Mouse (Mus musculus) gastrocnemius, adult 18-20 months (tissue): ENCODE data around the gene Gjc1. TPM values are rescaled to one million over a fixed set of nuclear protein-coding genes. Genes with fewer than 3 reads are reported as not detected.

ENCODE experiments used
- DNase-seq: peaks from one replicate; pipeline ENCODE4 v3.0.0; 2021; ENCODE audit warnings: low spot score
- total RNA-seq, 2 experiments: library from RNA; stranded (reverse); gene quantifications; 2 replicates each; pipeline ENCODE4 v1.2.3; 2021

Gene Gjc1
- total RNA-seq, 2 experiments from 2014 or later = 3.7 to 4.6 TPM

DNA sequence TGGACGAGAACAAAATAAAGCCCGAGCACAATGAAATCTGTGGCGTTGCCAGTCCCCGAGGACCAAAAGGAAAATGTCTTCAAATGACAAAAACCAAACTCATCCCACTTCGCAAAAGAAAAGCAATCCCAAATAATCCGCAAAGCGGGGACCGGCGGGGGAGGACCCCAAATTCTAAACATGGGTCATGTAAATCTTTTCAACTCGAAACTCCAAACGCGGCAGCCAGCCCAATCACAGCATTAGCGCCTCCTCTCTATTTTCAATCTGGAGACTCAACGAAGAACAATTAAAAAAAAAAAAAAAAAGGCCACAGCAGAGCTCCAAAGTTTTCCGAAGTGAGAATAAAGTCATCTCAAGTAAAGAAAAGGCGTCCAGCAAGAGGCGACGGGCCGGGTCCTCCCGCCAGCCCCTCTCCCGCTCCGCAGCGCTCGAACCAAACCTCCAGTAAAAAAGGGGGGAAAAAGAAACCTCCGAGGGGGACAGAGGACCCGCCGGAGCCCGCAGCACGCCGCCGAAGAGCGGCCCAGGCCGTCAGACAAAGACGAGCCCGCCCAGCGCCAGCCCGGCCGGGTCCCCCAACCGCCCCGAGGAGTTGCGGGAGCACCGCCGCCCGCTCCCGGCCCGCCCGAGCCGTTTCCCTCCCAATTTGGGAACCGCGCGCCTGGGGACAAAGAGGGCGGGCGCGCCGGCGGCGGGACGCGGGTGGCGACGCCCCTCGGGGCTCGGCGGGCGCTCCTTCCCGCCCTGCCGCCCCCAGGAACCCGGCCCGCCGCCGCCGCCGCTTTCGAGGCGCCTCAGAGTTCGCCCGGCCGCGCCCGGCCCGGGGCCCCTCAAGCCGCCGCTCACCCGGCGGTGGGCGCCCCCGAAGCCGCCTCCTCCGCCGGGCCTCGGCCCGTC lies 1.1 kb downstream of the Gjc1 start:
- DNase-seq = no peak

DNA sequence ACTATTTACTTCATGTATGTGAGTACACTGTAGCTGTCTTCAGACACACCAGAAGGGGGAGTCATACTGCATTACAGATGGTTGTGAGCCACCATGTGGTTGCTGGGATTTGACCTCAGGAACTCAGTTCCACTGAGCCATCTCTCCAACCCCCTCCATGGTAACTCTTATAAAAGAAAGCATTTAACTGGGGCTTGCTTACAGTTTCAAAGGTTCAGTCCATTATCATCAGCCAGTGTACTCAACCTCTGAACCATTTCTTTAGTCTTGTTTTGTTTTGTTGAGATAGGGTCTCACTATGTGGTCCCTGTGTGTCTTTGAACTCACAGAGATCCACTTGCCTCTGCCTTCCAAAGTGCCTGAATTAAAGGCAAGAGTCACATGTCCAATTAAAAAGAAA lies 4.6 kb downstream of the Gjc1 start:
- no peak for DNase-seq

DNA sequence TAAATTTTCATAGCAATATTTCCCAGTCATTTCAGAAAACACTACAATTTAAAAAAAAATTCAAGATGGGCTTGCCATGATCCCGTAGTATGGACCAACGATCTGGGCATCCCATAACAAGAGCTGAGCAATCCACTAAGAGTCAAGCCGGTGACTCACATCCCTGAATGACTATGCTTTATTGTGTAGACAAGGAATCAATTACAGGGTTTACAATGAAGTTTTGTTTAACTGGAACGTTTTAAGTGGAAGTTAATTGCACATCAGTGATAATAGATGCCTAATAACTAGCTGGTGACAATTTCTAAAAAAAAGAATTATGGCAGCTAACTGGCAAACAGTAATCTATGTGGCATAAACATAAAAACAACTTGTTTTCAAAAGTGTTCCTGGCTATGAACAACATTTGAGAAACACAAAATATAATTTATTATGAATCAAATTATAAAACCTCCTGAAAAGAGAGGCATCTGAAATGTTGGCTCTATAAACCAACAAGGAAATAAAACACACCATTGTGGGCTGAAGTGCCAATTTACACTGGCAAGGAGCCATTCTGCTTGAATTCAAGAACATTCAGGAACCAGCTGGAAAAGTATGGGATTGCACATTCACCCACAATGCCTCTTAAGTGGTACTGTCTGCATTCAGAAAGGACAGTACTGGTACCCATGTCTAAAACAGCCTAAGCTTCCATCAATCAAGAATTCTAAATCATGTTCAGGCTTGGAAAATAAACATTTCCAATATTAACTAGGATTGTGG lies 8.6 kb downstream of the Gjc1 start:
- no peak for DNase-seq

DNA sequence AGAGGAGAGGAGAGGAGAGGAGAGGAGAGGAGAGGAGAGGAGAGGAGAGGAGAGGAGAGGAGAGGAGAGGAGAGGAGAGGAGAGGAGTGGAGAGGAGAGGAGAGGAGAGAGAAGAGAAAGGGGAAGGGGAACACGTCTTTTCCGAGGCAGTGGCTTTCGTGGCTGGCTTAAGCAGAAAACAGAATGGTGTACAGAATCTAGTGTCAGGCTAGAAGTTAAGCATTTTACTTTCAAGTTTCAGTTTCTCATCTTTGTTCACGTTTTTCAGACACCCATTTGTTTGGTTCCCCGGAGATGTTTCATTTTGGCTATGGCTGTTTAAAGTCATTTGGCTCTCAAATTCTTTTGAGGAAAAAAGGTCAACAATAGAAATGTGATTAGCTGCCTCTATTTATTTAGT lies 11.3 kb downstream of the Gjc1 start:
- no peak for DNase-seq

DNA sequence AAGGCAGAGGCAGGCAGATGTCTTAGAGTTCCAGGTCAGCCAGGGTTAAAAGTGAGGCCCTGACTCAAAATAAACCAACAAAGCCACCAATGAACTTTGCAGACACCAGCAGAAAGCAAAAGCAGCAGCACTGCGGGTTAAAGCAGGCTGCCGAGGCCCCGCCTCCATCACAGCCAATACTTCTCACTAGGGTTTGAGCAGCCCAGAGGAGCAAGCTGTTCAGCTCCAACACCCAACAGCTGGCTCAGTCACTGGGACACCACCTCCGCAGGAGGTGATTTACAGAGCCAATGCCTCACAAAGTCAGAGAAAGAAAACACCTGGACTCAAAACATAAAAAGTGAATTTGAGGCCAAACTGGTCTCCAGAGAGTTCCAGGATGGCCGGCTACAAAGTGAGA lies 16.0 kb downstream of the Gjc1 start:
- no peak for DNase-seq

DNA sequence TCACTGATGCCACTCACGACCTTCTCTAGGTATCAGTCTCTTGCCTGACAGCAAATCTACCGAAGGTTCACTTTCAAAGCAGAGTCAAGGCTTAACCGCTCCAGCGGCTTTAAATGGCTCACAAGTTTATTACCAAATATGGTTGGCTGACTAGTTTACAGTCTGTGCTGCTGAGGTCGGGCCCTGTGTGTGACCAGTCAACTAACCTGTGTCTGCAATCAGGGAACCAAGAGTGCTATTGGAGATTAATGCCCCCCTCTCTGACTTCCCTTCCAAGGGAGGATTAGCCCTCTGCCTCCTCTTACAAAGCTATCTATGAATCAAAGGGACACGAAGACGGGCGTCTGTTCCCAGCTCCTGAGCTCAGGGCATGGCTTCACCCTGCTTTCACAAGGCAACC lies 25.3 kb downstream of the Gjc1 start:
- DNase-seq = no peak

DNA sequence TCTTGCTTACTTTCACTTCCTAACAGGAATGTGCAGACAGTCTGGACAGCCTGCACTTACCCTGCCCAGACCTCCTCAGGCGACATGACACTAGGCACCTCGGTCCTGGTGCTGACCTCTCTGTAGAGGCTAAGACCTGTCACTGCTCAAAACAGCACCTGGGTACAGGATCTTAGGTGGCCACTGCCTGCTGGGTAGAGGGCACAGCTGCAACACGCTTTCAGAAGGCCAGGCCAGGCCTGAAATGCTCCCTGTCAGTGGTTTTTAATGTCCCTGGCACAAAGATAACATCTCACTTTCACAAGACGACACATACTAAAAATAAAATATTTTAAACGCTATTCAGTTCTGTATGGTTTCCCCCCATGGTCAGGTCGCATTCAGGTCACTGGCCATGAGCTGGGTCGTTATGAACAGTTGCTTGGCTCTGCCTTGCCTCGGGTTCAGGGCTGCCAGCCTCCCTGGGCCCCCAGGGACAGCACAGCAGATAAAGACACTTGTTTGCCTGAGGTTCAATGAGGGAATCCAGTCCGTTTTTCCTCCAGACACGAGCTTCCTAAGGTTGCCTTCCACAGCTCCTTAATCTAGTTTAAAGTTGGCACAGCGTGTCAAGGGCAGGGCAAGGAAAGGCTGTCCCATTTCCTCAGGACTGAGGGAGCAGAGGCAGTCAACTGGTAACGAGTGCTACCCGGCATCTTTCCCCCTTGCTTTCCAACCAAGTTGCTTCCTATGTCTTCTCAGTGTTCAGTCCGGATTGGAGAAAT lies 27.6 kb downstream of the Gjc1 start:
- DNase-seq = peak; percentile 52

DNA sequence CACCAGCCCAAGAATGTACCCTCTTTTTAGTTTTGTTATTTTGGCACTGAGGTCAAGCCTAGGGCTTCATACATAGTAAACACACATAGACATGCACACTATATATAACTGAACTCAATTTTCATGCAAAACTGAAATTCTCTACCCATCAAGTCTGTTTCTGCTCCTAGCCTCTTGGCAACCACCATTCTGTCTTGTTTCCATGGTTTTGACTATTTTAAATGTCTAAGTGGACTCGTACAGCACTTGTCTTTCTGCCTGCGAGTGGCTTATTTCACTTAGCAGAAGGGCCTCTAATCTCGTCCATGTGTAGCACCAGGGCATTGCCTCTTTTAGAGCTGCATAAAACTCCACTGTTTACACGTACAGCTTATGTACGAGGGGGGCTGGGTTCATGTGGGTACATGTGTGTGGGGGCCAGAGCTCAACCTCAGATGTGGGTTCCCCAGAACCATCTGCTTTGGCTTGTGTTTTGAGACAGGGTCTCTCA lies 31.8 kb downstream of the Gjc1 start:
- DNase-seq = no peak

DNA sequence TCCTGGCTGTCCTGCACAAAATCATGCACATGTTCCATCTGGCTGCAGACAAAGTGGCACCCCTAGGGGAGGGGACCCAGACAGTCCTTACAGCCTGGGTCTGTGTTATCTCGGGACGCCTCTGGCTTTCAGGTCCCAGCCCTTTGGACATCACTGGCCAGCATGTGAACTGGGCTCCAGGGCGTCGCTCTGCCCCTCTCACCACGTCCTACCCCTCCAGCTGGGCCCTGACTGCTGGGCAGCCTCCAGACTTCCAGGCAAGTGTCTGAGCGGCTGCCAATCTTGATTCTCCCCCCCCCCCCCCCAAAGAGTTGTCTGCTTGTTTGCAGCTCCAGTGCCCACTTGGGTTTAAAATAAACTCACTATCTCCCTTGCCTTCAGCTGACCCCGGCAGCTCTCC lies 36.1 kb downstream of the Gjc1 start:
- DNase-seq = no peak

DNA sequence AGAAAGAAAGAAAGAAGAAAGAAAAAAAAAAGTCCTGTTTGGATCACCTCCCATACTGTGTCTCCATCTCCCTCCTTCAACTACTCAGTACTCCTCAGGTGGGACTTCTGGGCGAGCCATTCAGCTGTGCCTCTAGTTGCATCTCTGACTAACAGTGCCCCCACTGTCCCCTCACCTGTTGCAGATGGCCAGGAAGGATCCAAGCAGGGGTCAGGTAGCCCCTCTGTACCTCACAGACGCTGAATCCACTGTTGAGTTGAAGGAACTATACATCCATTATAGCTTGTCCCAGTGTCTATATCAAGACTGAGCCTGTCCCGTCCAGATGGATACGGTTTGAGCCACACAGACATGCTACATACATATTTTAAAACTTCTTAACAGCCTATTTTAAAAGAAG lies 38.0 kb downstream of the Gjc1 start:
- DNase-seq = no peak

DNA sequence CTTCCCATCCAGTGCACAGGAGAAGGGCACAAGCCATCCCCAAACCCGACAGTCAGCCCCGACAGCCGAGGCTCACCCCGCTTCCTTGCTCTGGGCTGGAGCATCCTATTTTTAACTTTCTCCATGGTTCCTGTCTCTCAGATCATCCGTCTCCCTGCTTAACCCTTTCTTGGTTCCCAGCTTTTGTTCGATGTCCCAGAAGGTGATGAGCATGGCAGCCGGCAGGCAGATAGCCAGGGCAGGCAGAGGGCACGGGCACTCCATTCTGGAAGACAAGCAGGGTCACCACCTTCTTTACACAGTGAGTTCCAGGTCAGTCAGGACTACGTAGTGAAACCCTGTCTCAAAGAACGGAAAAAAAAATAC lies 38.5 kb downstream of the Gjc1 start:
- DNase-seq = no peak

DNA sequence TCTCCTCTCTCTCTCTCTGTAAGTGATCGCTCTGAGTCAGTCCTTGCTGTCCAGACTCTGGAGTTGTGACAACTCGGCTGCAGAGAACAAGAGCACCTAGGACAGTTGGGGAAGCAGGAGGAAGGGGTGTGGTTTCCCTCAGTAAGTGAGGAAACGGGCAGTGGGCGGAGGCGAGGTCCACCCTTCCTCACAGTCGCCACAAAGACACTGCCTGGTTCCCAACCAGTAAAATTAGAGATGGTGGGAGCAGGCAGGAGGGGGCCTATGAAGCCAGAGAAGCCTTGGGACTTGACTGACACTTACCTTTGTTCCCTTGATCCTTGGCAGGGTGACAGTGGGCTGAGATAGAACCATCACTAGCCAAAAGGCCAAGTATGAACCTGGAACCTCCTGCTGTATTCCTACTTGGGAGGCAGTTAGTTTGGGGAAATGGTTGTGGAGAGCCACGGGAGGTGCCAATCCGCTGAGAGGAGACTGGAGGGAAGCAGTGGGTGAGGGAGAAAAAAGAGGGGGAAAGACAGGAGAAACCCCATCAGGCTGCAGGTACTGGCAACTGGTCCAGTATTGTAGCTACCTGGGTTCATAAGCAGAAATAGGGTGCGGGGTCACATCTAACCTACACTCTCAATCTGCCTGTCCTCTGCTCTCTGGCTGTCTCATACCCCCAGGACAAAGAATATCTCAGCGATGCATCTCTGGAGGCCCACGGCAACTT lies 39.1 kb downstream of the Gjc1 start:
- no peak for DNase-seq

DNA sequence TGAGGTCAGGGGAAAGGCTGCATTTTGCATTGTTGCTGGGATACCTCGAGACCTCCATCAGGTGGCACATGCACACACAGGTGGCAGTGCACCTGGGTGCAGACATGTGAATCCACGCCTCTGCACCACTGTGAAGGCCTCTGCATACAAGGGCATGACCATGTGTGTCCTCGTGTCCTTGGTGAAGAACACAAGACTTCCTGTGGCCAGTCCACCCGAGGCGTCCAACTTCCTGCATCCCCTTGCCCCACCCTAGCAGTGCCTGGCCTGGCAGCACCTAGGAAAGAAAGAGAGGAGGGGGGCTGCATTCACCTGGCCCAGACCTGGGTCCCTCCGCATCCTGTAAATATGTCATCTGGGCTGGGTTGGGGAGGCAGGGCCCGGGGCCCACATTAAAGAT lies 39.7 kb downstream of the Gjc1 start:
- DNase-seq = no peak

DNA sequence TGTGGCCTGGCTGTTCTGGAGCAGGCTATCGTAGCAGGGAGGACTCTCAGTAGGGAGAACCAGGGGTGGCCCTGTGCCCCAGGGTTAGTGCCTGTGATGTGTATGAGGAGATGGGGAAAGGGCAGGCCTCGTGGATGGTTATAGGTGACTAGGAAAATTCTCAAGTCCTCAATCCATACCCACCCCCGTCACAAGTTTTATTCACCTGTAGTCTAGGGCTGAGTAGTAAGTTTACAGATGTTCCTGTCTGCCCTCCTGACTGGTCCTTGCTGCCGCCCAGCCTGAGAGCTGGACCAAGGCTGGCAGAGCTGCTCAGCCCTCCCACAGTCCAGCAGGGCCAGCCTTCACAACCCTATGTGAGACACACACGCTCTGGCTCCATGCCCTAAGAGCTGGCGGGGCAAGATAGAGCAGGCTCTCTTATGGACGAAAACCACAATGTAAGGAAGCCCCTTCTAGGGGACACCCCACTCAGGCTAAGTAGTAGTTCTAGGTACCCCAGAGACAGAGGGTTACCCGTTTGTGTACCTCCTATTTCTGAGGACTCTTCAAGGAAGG lies 40.3 kb downstream of the Gjc1 start:
- no peak for DNase-seq

DNA sequence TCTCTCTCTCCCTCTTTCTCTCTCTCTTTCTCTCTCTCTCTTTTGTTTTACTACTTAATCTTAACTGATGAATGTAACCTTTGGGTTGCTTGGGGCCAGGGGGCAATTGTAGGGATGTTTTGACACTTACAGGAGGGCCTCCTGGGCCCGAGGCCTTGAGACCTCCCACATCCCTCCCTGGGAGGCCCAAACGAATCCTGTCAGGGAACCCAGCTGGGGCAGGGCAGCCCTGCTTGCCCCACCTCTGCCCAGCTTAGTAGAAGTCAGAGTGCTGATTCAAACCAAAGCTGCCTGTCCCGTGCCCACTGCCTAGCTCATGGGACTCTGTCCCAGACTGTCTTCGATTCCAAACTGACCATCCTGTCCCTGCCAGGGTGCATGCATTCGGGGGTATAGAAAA lies 40.9 kb downstream of the Gjc1 start:
- DNase-seq = no peak

DNA sequence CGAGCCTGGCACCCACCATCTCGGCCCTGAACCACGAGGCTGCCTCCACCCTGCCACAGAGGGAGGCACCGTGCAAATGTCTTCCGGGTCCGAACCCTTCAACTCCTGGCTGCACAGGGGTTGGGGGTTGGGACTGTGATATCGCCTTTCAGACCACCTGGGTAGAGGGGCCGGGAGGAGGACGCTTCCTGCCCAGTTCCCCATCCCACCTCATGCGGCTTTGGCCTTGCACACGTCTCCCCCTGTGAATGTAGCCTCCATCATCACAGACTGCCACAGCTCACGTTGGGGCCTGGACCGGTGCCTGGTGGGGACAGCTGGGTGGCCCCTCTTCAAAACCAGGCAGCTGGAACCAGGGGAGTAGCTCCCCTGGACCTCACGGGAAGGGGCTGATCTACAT lies 41.3 kb downstream of the Gjc1 start:
- DNase-seq = no peak

DNA sequence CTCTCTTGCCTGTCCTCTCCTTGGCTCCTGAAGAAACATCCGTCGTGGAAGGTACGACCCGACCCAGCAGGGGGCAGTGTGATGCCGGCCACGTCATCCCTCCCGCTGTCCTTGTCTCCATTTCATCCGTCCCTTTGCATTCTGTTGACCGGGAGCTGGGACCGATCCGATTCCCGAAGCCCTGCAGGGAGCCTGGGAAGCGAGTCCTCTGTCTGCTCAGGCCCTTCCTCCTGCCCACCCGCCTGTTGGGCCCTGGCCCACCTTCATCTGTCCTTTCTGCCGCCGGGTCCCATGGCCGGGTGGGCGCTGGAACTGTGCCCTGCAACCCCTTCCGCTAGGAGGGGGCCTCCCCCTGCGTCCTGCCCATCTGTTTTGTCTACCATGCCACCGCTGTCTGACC lies 41.9 kb downstream of the Gjc1 start:
- DNase-seq = peak; percentile 87

DNA sequence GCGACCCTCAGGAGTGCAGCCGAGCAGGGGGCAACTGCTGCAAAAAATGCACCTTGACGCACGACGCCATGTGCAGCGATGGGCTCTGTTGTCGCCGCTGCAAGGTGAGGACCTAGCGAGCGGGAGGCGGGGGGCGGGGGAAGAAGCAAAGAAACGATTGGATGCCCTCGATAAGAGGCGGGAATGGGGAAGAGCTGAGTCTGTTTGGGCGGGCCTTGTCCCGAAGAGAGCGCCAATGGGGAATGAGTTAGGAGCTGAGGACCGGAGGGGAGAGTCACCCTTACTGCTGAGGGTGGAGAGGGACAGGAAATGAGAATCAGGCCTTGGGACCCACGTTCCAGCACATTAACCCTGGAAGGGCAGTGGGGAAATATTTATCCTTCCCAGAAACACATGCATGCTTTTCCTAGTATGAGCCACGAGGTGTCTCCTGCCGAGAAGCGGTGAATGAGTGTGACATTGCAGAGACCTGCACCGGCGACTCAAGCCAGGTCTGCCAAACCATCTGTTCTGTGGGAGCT lies 44.8 kb downstream of the Gjc1 start:
- DNase-seq = peak; percentile 81

DNA sequence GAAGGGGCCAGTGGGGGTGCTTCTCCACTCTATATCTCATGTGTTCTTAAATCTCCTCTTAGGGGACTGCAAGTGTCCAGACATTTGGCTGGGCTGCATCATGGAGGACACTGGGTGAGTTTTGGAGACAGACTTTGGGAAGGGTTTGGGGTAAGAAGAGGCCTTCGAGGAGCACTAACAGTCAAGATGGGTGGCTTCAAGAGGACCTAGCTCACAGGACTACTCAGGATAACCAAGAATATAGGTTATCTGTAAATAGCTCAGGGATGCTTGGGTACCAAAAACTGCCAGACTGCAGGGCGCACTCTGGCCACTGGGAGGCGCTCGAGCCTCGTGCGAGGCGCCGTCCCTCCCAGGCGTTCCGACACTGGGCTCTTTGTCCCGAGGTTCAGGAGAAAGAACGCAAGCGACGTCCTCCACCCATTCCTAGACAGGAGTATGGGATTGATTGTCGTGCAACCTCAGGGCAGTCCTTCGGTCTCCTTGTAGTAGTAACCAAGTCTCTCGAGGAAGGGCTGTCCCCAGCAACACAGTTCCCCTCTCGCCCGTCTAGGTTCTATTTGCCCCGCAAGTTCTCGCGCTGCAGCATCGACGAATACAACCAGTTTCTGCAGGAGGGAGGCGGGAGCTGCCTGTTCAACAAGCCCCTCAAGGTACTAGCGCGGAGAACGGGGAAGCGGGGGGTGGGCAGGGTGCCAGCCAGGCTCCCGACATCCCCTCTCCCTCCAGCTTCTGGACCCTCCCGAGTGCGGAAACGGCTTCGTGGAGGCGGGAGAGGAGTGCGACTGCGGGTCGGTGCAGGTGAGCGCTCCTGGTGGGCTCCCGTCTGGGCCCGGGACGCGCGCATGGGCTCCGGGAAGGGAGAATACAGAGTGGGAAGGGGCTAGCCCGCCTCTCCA lies 45.5 kb downstream of the Gjc1 start:
- peak; percentile 86 for DNase-seq
